Mouse (Mus musculus): ENCODE measurements at regions not wholly inside any gene's neighbourhood (a gene's known extent, or its start where the extent isn't known, plus 50 kb on each side); places are given as distances from the start of the nearest gene placed in this dataset.

DNA sequence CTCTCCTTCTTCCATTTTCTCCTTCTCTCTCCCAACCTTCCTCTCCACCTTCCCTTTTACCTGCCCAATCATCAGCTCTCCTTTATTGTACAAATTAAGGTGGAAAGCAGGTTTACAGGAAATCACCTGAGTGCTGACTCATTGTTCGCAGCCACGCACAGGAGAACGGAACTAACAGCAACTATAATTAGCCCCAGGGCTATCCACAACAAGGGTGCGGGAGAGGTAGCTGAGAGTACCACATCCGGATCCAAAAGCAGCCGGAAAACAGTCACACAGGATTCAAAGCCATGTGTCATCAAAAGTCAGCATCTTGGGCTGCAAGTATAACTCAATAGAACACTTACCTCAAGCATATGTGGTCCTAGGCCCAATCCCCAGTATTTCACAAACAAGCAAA lies 53.5 kb upstream of the Sv2b start:
- TF ChIP-seq GATA1 (IDR thresholded peaks at IDR 0.05; ENCODE audit: borderline replicate concordance, low read length) (no peak), FLI1 (IDR thresholded peaks at IDR 0.05; ENCODE audit: low read length) (no peak)

Measured in megakaryocyte, embryonic 14.5 days (primary cell).